Mouse (Mus musculus) cerebellum, postnatal 4 days (tissue): ENCODE results near the gene Npy1r.
A peak's percentile ranks its signal among the peaks of the same experiment; 100 is the strongest.

Experiments used
- DNase-seq, 2 experiments: peaks; one replicate each; pipeline ENCODE4 v3.0.0; 2022; ENCODE audit warnings: low spot score in 2 of 2, mixed read lengths in 1 of 2

Gene Npy1r

DNA sequence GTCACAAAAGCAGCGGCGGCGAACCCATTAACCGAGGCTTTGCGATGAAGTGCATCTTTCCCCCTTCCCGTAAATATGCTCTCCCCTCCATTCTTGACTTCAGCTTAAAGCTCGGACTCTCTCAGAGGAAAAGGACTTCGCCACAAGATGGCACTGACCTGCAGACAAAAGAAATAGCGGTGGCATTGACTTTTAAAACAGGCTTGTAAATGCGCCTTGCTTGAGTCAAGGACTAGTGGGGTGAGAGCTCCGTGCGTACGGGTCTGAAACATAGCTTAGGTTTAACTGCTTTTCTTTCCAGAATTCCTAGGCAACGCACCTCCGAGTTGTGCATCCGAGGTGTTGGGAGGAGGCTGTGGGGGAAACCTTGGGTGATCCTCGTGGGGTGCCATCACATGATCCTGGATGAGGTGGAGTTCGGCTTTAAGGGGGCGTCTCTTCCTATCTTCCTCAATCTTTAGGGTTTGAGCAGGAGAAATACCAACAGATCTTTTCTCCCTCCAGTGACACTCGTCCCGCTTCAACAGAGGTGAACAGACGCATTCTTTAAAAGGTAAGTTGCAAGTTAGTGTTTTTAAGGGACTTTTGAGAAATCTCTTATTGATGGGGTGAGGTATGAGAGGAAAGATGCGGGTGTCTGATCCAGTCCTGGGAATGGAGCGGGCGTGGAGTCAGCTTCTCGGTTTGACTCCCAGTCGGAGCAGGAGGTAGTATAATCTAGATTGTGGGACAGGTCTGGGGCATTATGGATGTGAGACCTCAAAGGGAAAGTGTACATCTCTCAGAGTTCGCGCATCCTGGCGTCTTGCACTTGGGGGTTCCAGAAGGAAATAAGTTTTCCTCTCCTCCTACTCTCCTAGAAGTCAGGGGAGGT, at the start of gene Npy1r:
Gene Npy1r (plus strand): TSS at position 223 of the 874 bp plus-strand sequence.
- DNase-seq = peak in 1 of 2 experiments; percentile 42

DNA sequence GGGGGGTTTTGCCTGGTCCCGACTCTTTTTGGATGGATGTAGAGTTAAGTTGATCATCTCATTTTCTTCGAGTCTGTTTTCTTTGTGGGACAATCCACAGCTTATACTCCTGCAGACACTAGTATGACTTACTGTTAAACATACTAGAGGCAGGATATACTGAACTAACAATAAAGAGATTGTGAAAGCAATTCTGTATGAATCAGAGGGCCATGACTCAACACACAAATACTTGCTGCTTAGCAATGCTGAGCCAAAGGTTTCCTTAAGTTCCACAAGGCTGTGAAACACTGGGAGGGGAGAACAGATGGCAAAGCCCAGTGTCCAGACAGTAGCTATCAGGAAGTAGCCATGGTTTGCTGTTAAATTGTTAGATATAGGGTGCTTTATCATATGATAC, 15.7 kb upstream of the Npy1r start:
- no peak for DNase-seq

DNA sequence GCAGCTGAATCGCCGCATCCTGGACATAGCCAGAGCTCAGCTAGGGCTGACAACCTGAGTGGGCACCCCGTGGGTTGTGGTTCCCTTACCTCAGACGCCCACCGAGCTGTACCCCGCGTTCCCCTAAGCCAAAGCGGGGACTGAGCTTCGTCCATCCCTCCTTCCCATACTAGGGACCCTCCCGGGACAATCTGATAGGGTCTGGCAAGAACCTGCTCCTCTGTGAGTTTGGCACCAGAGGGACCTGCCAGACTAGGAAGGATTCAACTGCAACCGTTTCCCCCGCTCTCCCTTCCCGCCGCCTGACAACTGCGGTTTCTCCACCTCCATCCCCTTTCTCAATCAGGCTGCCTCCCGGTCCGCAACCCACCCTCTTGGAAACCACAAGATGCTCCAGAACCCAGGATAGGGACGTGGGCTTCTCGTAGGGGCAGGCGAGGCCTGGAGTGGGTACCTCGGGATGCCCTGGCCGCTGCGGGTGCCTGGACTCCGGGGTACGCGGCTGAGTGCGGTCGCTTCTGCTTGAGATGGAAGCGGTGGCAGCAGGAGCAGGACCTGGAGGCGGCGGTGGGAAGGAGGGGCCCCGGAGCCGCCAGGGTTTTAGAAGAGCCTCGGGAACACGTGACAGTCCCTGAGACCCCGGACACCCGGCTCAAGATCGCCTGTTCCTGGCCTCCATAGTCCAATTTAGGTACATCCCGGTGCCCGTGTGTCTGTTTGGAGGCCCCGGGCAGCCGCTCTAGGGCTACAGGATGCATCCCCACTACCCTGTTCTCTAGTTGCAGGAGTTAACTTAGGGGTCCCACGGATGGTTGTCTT, 9.3 kb upstream of the Npy1r start, which contains the start of gene Npy5r:
Gene Npy5r (minus strand): TSS at position 618 of the 819 bp plus-strand sequence.
- peak in 1 of 2 experiments; percentile 28 for DNase-seq

DNA sequence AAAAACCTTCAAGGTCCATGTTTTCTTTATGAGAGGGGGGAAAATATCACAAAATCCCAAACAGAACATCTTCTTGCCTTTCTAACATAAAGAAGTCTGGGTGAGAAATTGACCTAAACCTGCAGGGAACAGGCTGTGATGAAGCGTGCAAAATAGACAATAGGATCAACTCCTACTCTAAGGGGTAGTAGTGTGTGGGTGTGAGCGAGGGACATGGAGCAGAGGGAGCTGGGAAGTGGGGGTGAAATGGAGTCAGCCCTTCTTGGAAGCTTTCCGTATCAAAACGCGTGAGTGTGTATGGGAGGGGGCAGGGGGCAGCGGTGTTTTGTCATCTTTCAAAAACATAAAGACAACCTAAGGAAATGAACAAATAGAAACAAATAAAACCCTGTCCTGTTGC, 8.6 kb upstream of the Npy1r start:
- DNase-seq = no peak

DNA sequence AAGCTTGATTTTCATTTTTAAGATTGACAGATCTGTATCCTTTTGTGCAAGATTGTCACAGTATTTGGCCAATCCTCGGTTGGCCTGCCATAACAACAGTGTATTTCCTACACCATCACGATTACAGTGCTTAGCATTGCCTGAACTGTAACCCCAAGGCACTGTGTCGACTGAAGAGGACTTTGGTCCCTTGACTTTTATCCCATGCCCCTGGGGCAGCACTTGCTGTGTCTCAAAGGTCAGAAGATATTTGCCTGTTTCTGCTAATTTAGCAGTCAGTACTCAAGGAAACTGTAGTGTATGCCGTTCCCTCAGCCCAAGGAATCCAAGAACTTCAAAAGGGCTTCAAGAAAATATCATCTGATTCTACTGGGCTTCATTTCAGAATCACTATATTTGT, 8.2 kb upstream of the Npy1r start:
- no peak for DNase-seq

DNA sequence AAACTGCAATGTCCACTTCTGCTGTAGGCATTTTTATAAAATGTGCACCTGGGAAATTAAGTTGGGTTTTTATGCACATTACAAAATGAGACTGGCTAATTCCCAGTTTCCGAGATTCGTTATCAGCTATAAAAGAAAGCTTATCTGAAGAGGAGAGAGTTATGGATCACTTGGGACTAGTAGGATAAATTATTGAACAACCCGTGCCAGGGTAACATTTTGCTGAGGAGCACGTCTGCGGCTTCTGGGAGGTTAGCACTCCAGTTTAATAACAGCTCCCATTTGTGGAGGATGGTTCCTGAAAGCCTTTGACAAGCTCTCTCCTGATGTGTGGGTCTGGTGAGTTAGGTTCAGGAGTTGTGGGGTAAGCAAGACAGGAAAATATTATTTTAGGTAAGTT, 6.6 kb upstream of the Npy1r start:
- no peak for DNase-seq

DNA sequence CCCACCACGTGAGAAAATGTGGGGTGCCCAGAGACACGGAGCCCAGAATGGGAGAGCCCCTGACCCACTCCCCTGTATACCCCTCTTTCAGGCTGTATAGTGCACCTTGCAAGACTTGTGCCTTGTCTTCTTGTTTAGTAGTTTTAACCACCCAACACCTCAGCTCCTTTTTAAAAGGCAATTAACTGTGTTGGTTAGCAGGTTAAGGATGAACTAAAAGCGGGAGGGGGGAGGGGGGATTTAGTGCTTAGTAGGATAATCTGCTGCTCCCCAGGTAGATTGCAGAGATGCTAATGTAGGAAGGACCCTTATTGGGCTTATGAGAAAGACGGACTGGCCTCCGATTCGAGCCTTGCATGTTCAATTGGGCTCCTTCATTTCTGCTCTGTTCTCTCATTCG, 1.0 kb downstream of the Npy1r start:
- DNase-seq = no peak

DNA sequence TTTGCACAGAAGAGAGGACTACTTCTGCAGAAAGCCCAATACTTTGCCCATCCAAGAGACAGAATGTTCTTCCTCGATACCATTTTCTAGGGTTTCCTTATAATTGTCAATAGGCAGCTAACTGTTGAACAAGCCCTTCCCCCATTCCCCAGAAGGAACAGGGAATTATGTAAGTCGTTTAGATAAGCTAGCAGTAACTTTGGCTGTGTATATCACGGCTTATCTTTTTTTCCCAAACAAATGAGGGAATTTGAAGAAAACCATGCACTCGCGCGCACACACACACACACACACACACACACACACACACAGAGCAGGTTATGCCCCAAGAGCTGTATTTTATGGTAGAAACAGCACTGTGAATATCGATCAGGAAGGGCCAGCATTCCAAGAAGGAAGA, 1.8 kb downstream of the Npy1r start:
- DNase-seq = no peak

DNA sequence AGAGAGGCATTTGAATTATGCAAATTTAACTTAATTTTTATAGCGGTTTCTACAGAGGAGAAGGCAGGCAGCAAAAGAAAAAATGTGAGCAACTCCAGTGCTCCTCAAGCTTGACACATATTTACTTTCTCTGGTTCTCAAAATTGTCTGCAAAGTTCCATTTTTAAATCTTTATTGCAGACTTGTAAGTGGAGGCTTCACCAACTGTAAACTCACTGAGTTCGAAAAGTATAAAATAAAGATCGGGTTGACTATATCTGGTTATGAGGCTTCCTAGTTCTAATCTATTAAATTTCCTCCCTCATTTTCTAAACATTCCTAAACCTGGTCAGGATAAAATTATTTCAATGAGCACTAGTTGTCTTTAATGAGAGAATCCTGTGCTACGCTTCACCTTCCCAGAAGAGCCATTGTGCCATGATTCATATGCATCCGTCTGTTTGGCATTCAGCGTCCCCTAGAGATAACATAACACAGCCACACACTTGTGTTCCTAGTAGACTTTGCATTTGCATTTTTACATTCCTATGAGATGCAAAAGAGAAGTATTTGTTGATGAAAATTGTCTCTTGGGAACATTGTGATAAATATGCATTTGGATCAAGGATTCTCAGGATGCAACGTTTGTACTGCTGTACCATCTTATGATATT, 17.5 kb downstream of the Npy1r start:
- DNase-seq = no peak

DNA sequence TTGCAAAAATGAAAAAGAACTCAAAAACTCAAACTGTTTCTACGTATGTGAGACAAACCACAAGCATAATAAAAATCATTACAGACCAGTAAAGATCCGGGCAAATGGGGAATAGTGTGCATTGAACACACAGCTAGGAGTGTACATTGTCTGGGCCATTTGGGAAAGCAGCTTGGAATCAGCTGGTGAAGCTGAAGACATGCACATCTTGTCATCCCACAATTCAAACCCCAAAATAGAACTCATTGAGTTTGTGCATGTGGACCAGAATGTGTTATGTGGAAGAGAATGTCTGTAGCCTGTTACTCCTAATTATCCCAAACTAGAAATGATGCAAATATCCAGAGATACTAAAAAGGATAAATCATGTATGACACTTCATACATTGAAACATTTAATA, 25.8 kb downstream of the Npy1r start:
- DNase-seq = no peak

DNA sequence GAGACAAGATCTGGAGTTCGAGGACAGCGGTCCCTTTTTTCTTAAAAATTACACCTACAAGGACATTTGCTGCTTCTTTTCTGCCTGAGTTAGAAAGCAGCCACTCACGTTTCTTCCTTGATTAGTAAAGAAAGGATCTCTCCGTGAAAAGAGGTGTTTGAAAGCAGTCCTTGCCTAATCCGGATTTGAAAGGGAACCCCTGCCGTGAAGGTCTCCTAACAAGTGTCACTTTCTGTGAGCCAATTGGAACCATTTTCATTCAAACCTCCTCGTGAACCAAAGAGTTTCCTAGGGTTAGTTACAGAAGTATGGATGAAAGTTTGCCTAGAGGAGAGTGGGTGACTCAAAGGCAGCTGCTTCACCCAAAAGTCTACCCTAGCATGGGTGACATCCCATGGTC, 32.5 kb downstream of the Npy1r start:
- DNase-seq = no peak

DNA sequence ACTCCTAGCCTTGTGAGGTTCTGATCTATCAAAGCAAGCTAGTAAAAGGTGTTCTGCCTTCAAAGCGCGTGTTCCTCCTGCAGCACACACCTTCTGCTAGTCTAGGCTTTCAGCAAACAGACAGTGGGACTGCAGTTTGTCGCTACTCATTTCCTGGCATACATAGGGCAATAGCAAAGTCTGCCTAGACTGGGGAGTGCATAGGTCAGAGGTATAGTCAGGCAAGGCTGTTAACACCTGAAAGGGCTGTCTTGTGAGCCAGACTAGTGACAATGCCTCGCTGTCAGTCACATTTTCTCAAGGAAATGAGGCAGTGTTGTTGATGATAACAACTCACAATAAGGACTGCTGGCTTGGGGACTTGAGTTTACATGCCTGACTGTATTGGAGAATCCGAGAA, 35.0 kb downstream of the Npy1r start:
- no peak for DNase-seq

DNA sequence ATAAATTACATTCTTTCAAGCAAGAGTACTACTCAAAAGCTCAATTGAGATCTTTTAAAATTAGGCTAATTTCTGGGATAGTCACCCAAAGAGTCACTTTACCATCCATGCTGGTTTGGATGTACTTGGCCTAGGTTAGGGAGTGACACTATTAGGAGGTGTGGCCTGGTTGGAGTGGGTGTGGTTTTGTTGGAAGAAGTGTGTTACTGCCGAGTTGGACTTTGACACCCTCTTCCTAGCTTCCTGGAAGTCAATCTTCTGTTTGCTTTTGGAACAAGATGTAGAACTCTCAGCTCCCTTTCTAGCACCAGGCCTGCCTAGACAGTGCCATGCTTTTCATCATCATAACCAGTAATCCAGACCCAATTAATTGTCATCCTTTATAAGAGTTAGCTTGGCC, 45.4 kb downstream of the Npy1r start:
- no peak for DNase-seq

DNA sequence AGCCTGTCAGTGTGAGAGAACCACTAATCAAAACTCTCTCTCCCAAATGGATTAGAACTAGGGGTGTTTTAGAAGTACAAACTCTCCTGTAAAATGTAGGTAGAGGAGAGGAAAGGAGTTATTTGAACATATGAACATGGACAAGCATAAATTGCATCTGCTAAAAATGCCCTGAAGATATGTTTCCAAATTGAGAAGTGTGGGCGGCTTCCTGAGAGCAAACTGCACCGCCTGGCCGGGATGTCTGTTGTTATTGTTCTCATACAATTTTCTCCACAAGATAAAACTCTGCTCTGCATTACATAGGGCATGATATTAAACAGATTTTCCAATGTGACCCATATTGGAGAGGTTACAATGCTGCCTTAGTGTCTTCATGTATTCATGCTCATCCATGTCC, 48.6 kb downstream of the Npy1r start:
- no peak for DNase-seq

DNA sequence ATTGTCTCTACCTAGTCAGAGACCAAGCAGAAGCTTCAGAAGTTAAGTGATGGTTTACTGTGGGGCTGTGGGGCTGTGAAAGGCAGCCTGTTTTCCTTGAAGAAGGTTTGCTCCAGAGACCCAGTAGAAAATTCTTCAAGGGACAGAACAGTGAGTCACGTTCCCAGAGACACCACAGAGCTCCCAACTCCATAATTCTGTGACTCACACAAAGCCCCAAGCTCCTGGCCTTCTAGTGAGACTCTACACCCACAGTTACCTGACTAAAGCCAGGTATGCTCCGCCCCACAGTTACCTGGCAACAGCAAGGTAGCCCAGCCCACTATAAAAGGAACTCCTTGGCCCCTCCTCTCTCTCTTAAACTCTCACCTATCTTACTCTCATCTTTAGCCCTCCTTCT, 54.6 kb downstream of the Npy1r start:
- no peak for DNase-seq

DNA sequence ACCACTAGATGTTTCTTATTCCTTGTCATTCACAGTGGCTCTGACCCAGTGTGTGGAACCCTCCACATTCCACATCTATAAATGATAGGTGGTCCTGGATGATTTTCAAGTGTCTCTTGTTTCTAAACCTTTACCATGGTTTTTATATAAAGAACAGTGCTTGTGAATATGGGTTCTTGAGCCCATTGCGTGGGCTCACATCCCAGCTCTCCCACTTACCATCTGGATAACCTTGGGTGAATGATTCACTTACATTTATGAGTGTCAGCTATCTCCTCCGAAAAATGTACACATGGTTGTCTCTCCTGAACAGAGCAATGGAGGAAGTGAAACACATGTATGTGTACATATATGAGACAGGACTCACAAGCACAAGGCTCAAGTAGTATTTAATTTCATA, 59.2 kb downstream of the Npy1r start:
- DNase-seq = no peak
